Mouse (Mus musculus): ENCODE data around the gene Selenon.
"Not testable (repeated sequence)": the region's sequence is repeated elsewhere in the genome, so short reads cannot be mapped to it uniquely, and the experiment has no call there.

DNA sequence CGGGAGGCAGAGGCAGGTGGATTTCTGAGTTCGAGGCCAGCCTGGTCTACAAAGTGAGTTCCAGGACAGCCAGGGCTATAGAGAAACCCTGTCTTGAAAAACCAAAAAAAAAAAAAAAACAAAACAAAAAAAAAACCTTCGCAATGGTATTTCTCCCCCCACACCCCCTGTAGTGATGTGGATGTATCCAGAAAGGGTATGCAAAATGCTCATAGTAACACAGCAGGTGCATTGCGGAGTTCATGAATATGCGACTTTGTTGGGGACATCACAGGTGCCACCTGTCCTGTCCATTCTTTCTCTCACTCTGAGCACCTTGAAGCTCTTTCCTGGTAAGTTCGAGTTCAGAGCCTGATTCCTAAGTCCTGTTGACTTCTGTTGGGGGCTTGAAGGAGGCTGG, 57.8 kb downstream of the Selenon start:
- TF ChIP-seq CTCF, POLR2A (IDR thresholded peaks at IDR 0.05; ENCODE audit: insufficient read depth, low read depth, low read length): not testable (repeated sequence)

Data from olfactory bulb, adult 2 months (tissue).